Mouse (Mus musculus) brain, embryonic 14.5 days (tissue): Measurements from ENCODE around the gene Rbbp6.

Experiments
- CTCF ChIP-seq: fragments of 200-500 bp; IDR thresholded peaks from 2 replicates; pipeline ENCODE4 v1.5.1; 2012; ENCODE audit warnings: inconsistent platforms, mild to moderate bottlenecking, moderate library complexity, borderline replicate concordance; ENCODE audit not compliant: insufficient read depth, insufficient read length; ENCODE audit errors: extremely low read depth
- POLR2A ChIP-seq: fragments of 200-500 bp; IDR thresholded peaks from 2 replicates; pipeline ENCODE4 v1.6.1; 2012; ENCODE audit warnings: mild to moderate bottlenecking, inconsistent platforms, borderline replicate concordance; ENCODE audit not compliant: poor library complexity, insufficient read depth, insufficient read length, severe bottlenecking; ENCODE audit errors: extremely low read depth

GRCm38 (mm10) chr7:123045146-123045545 lies 79.7 kb downstream of the Rbbp6 start:
- TF ChIP-seq CTCF (peak; percentile 38; the same call in 1 of the 2 replicates), POLR2A (no peak)
